Mouse (Mus musculus): ENCODE results near the gene Prkar1b. TPM values are rescaled to one million over a fixed set of nuclear protein-coding genes. Genes with fewer than 3 reads are reported as not detected.

Prkar1b gene
- polyA plus RNA-seq, 2 experiments, result 0.44 to 0.73 TPM

GRCm38 (mm10) chr5:138990659-138991380, 159.0 kb downstream of the Prkar1b start:
- no peaks in the 10 kb centered on the region for H3K4me1 ChIP-seq (replicated peaks; ENCODE audit: control insufficient read depth in 2 of 2, insufficient read depth in 2 of 2, low read length in 1 of 2)
- TF ChIP-seq EP300 (IDR thresholded peaks at IDR 0.05; ENCODE audit: low read depth) (no peak), CTCF (IDR thresholded peaks at IDR 0.05; ENCODE audit: low read depth) (no peak)
- H3K4me3 ChIP-seq (ENCODE audit: insufficient read depth in 1 of 2, low read depth in 2 of 2, low read length in 2 of 2), result no peak overlapping the region
- H3K27ac ChIP-seq, result no peak overlapping the region
- H3K36me3 ChIP-seq (replicated peaks; ENCODE audit: control insufficient read depth, insufficient read depth, low read depth), result no peaks in the 10 kb centered on the region
- DNase-seq (ENCODE audit: low read depth in 3 of 3, low spot score in 3 of 3) (no peak), ATAC-seq (ENCODE audit: insufficient read depth) (no peak)
- H3K4me2 ChIP-seq (ENCODE audit: low read depth), result no peak overlapping the region
- H3K27me3 ChIP-seq (ENCODE audit: control insufficient read depth, insufficient read depth, low read length), result peaks cover 47% of the 10 kb centered on the region
- H3K9ac ChIP-seq (replicated peaks), result no peak overlapping the region
- no peaks in the 10 kb centered on the region for H3K9me3 ChIP-seq (ENCODE audit: control insufficient read depth, low read length)
- WGBS (ENCODE audit: insufficient replicate concordance), result 49% methylated on average over 7 of the region's 7 CpGs

DNA sequence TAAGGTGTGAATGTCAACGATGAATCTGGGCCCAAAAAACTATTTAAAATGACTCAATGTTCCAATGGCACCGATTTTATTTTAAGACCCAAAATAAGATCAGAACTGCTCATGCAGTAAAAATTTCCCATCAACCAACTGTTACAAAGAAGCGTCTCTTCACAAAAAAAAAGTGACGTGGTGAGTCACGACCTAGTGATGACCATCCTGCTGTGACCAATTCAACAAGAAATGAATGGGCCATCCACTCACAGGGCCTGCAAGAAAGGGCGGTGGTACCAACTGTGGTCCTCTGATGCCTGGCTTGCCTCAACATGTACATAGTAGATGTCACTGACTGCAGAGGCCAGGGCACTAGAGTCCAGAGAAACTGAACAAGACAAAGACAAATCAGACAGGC, 160.2 kb downstream of the Prkar1b start:
- Histone ChIP-seq H3K36me3 (replicated peaks; ENCODE audit: control insufficient read depth, insufficient read depth, low read depth) (no peaks in the 10 kb centered on the region), H3K4me2 (ENCODE audit: low read depth) (no peak overlapping the region), H3K9me3 (ENCODE audit: control insufficient read depth, low read length) (no peaks in the 10 kb centered on the region), H3K27ac (no peak overlapping the region), H3K27me3 (ENCODE audit: control insufficient read depth, insufficient read depth, low read length) (peaks cover 35% of the 10 kb centered on the region), H3K4me1 (replicated peaks; ENCODE audit: control insufficient read depth in 2 of 2, insufficient read depth in 2 of 2, low read length in 1 of 2) (no peaks in the 10 kb centered on the region), H3K4me3 (ENCODE audit: insufficient read depth in 1 of 2, low read depth in 2 of 2, low read length in 2 of 2) (no peak overlapping the region), H3K9ac (replicated peaks) (no peak overlapping the region)
- no peak for TF ChIP-seq CTCF (IDR thresholded peaks at IDR 0.05; ENCODE audit: low read depth)
- no peak for TF ChIP-seq EP300 (IDR thresholded peaks at IDR 0.05; ENCODE audit: low read depth)
- WGBS (ENCODE audit: insufficient replicate concordance), result 63% methylated on average over 6 of the region's 6 CpGs
- no peak for ATAC-seq (ENCODE audit: insufficient read depth)
- DNase-seq (ENCODE audit: low read depth in 3 of 3, low spot score in 3 of 3), result no peak

GRCm38 (mm10) chr5:138988764-138989163, 161.0 kb downstream of the Prkar1b start:
- no peaks in the 10 kb centered on the region for H3K9me3 ChIP-seq (ENCODE audit: control insufficient read depth, low read length)
- ATAC-seq (ENCODE audit: insufficient read depth) (no peak), DNase-seq (ENCODE audit: low read depth in 3 of 3, low spot score in 3 of 3) (no peak)
- no peak overlapping the region for H3K9ac ChIP-seq (replicated peaks)
- 55% methylated on average over 9 of the region's 9 CpGs for WGBS (ENCODE audit: insufficient replicate concordance)
- H3K4me3 ChIP-seq (ENCODE audit: insufficient read depth in 1 of 2, low read depth in 2 of 2, low read length in 2 of 2), result no peak overlapping the region
- no peak overlapping the region for H3K27ac ChIP-seq
- TF ChIP-seq CTCF (IDR thresholded peaks at IDR 0.05; ENCODE audit: low read depth) (no peak), EP300 (IDR thresholded peaks at IDR 0.05; ENCODE audit: low read depth) (no peak)
- H3K27me3 ChIP-seq (ENCODE audit: control insufficient read depth, insufficient read depth, low read length), result peaks cover 27% of the 10 kb centered on the region
- H3K4me2 ChIP-seq (ENCODE audit: low read depth), result no peak overlapping the region
- H3K4me1 ChIP-seq (replicated peaks; ENCODE audit: control insufficient read depth in 2 of 2, insufficient read depth in 2 of 2, low read length in 1 of 2), result no peaks in the 10 kb centered on the region
- no peaks in the 10 kb centered on the region for H3K36me3 ChIP-seq (replicated peaks; ENCODE audit: control insufficient read depth, insufficient read depth, low read depth)

GRCm38 (mm10) chr5:138987994-138988393, 161.8 kb downstream of the Prkar1b start:
- WGBS (ENCODE audit: insufficient replicate concordance), result 60% methylated on average over 10 of the region's 10 CpGs
- Histone ChIP-seq H3K9me3 (ENCODE audit: control insufficient read depth, low read length) (no peaks in the 10 kb centered on the region), H3K4me1 (replicated peaks; ENCODE audit: control insufficient read depth in 2 of 2, insufficient read depth in 2 of 2, low read length in 1 of 2) (no peaks in the 10 kb centered on the region), H3K36me3 (replicated peaks; ENCODE audit: control insufficient read depth, insufficient read depth, low read depth) (no peaks in the 10 kb centered on the region), H3K27me3 (ENCODE audit: control insufficient read depth, insufficient read depth, low read length) (peaks cover 19% of the 10 kb centered on the region), H3K4me2 (ENCODE audit: low read depth) (no peak overlapping the region), H3K4me3 (ENCODE audit: insufficient read depth in 1 of 2, low read depth in 2 of 2, low read length in 2 of 2) (no peak overlapping the region), H3K27ac (no peak overlapping the region), H3K9ac (replicated peaks) (no peak overlapping the region)
- DNase-seq (ENCODE audit: low read depth in 3 of 3, low spot score in 3 of 3) (no peak), ATAC-seq (ENCODE audit: insufficient read depth) (no peak)
- no peak for TF ChIP-seq CTCF (IDR thresholded peaks at IDR 0.05; ENCODE audit: low read depth)
- no peak for TF ChIP-seq EP300 (IDR thresholded peaks at IDR 0.05; ENCODE audit: low read depth)

DNA sequence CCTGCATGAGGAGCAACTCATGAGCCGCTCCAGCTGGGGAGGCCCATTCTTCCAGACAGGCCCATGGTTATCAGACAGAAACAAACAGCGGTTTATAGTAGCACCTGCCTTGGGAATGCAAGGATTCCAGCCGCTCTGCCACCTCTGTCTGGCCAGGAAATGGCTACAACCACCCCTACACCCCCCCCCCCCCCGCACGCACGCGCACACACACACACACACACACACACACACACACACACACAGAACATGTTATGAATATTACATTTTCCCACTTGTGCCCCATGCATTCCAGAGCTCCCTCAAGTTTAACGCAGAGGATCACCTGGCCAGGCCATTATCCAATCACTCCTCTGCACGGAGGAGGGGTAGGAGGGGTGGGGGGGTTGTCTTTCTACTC, 167.9 kb downstream of the Prkar1b start:
- Histone ChIP-seq H3K36me3 (replicated peaks; ENCODE audit: control insufficient read depth, insufficient read depth, low read depth) (no peaks in the 10 kb centered on the region), H3K9ac (replicated peaks) (no peak overlapping the region)
- 73% methylated on average over 9 of the region's 9 CpGs for WGBS (ENCODE audit: insufficient replicate concordance)

More for the DNA sequence above, 167.9 kb downstream of the Prkar1b start:
- no peaks in the 10 kb centered on the region for H3K27me3 ChIP-seq (ENCODE audit: control insufficient read depth, insufficient read depth, low read length)
- peaks cover 0 to 4% of the 10 kb centered on the region in 2 experiments; a peak in 2 of 4 replicates for H3K4me1 ChIP-seq (replicated peaks; ENCODE audit: control insufficient read depth in 2 of 2, insufficient read depth in 2 of 2, low read length in 1 of 2)
- no peak for ATAC-seq (ENCODE audit: insufficient read depth)
- DNase-seq (ENCODE audit: low read depth in 3 of 3, low spot score in 3 of 3), result no peak
- TF ChIP-seq CTCF (IDR thresholded peaks at IDR 0.05; ENCODE audit: low read depth), result no peak
- no peak for TF ChIP-seq EP300 (IDR thresholded peaks at IDR 0.05; ENCODE audit: low read depth)
- no peak overlapping the region for H3K4me3 ChIP-seq (ENCODE audit: insufficient read depth in 1 of 2, low read depth in 2 of 2, low read length in 2 of 2)
- H3K4me2 ChIP-seq (ENCODE audit: low read depth), result no peak overlapping the region
- no peaks in the 10 kb centered on the region for H3K9me3 ChIP-seq (ENCODE audit: control insufficient read depth, low read length)
- H3K27ac ChIP-seq, result no peak overlapping the region
